20 mouse cellular contexts compared by ENCODE assay signal in the genomic region with DNA sequence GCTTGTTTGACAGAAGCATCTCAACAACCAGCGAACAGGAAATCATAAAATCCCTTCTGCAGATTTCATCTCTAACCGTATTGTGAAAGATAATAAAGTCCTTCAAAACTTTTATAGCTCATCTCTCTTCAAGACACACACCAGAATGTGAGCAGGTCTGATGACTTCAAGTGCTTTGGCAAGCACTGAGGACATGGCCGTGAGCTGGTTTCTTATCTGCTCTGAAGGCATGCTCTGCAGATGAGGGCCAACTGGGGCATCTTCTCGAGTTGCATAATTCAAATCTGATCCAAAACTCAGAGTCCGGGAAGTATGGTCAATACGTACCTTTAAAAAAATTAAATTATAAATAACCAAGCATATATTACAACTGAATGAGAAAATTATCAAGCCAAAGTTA. TPM values are rescaled to one million over a fixed set of nuclear protein-coding genes. Genes with fewer than 3 reads are reported as not detected.
A peak's percentile ranks its signal among the peaks of the same experiment; 100 is the strongest.
DNase-seq lines count a peak whose midpoint lies in the region; ATAC-seq and TF ChIP-seq lines count a peak whose summit lies in the region.
"Had no signal": no experiment of that assay in that cellular context is flagged by ENCODE, and none has a peak within 500 bp of the region (broad histone marks: within the 10 kb centered on the region; RNA-seq: fewer than 3 reads in every experiment).

No protein-coding gene starts in this region.

- H3K27me3 ChIP-seq in liver, adult 2 months (ENCODE audit: control insufficient read depth, insufficient read depth, low read length) = no peaks in the 10 kb centered on the region
- no peaks in the 10 kb centered on the region for H3K27me3 ChIP-seq in liver, embryonic 12.5 days (replicated peaks)
- no peaks in the 10 kb centered on the region for H3K27me3 ChIP-seq in forebrain, embryonic 14.5 days (replicated peaks; ENCODE audit: control insufficient read depth, insufficient read depth, low read length)
- H3K27me3 ChIP-seq: embryonic facial prominence, embryonic 12.5 days; forebrain, embryonic 12.5 days; heart, embryonic 13.5 days; hindbrain, embryonic 12.5 days had no signal

- peak; percentile 68 for DNase-seq in adrenal gland, adult 2 months
- DNase-seq in adrenal gland, adult 18-20 months (ENCODE audit: low spot score in 2 of 2) = no peak
- peak; percentile 64 for DNase-seq in liver, adult 2 months (ENCODE audit: extremely low read depth, low read depth, low spot score)
- DNase-seq in adrenal gland, postnatal 14 days = peak; percentile 44
- no peak for DNase-seq in forebrain, embryonic 14.5 days (ENCODE audit: low spot score)
- no peak for DNase-seq in kidney, adult 8-10 months
- DNase-seq: cerebellum, adult 11-12 months; cerebellum, adult 9-10 months; cerebellum, postnatal 25 days; gastrocnemius, adult 2 months; gastrocnemius, postnatal 25 days; heart, postnatal 4 days had no signal

- H3K4me1 ChIP-seq in liver, adult 2 months (ENCODE audit: control insufficient read depth, insufficient read depth, low read length) = peaks cover 1% of the 10 kb centered on the region; the same call in 1 of the 2 replicates
- H3K4me1 ChIP-seq in liver, embryonic 12.5 days = no peaks in the 10 kb centered on the region
- H3K4me1 ChIP-seq in forebrain, embryonic 14.5 days (ENCODE audit: control insufficient read depth, insufficient read depth, low read length) = no peaks in the 10 kb centered on the region
- H3K4me1 ChIP-seq: embryonic facial prominence, embryonic 12.5 days; forebrain, embryonic 12.5 days; heart, embryonic 13.5 days; hindbrain, embryonic 12.5 days had no signal

- no peak for TF ChIP-seq CTCF in liver, adult 2 months (IDR thresholded peaks at IDR 0.05; ENCODE audit: low read depth, low read length)

- H3K36me3 ChIP-seq in liver, adult 2 months (ENCODE audit: control insufficient read depth, insufficient read depth, low read length) = peaks cover 77% of the 10 kb centered on the region
- peaks cover 95% of the 10 kb centered on the region for H3K36me3 ChIP-seq in liver, embryonic 12.5 days
- H3K36me3 ChIP-seq in forebrain, embryonic 14.5 days (ENCODE audit: control insufficient read depth, insufficient read depth, low read length) = peaks cover 82% of the 10 kb centered on the region

- TF ChIP-seq POLR2A in liver, adult 2 months (IDR thresholded peaks at IDR 0.05; ENCODE audit: extremely low read depth, insufficient read depth, low read length) = no peak

- H3K79me2 ChIP-seq in liver, adult 2 months (ENCODE audit: control insufficient read depth, insufficient read depth, low read length) = no peaks in the 10 kb centered on the region; the same call in 1 of the 2 replicates

- H3K4me2 ChIP-seq in liver, embryonic 12.5 days = no peak overlapping the region
- no peak overlapping the region for H3K4me2 ChIP-seq in forebrain, embryonic 14.5 days (ENCODE audit: low read length)
- H3K4me2 ChIP-seq: embryonic facial prominence, embryonic 12.5 days; forebrain, embryonic 12.5 days; heart, embryonic 13.5 days; hindbrain, embryonic 12.5 days had no signal

- no peak for ATAC-seq in liver, embryonic 12.5 days
- ATAC-seq in forebrain, embryonic 14.5 days = no peak
- ATAC-seq: hindbrain, embryonic 16.5 days; inflammation-experienced regulatory T-cells, adult 6 months; intestine, postnatal 0 days had no signal

- WGBS in liver, adult 2 months = 38% methylated on average over 6 of the region's 6 CpGs
- WGBS in liver, embryonic 12.5 days (ENCODE audit: insufficient replicate concordance) = 80% methylated on average over 6 of the region's 6 CpGs
- 95% methylated on average over 6 of the region's 6 CpGs for WGBS in forebrain, embryonic 14.5 days

- no peak overlapping the region for H3K9ac ChIP-seq in liver, adult 2 months (ENCODE audit: low read depth, low read length)
- no peak overlapping the region for H3K9ac ChIP-seq in liver, embryonic 12.5 days
- no peak overlapping the region for H3K9ac ChIP-seq in forebrain, embryonic 14.5 days (ENCODE audit: low read length)
- H3K9ac ChIP-seq: embryonic facial prominence, embryonic 12.5 days; forebrain, embryonic 12.5 days; heart, embryonic 13.5 days; hindbrain, embryonic 12.5 days had no signal

- H3K27ac ChIP-seq in liver, adult 2 months (replicated peaks; ENCODE audit: insufficient read depth, low read depth, low read length) = no peak overlapping the region
- no peak overlapping the region for H3K27ac ChIP-seq in liver, embryonic 12.5 days
- H3K27ac ChIP-seq in forebrain, embryonic 14.5 days (ENCODE audit: low read depth, low read length) = no peak overlapping the region
- H3K27ac ChIP-seq: embryonic facial prominence, embryonic 12.5 days; forebrain, embryonic 12.5 days; gastrocnemius, adult 2 months; heart, embryonic 13.5 days; hindbrain, embryonic 12.5 days had no signal

- H3K9me3 ChIP-seq in liver, embryonic 12.5 days (replicated peaks) = no peaks in the 10 kb centered on the region
- no peaks in the 10 kb centered on the region for H3K9me3 ChIP-seq in forebrain, embryonic 14.5 days (replicated peaks; ENCODE audit: control insufficient read depth, low read length)
- H3K9me3 ChIP-seq: embryonic facial prominence, embryonic 12.5 days; forebrain, embryonic 12.5 days; heart, embryonic 13.5 days; hindbrain, embryonic 12.5 days had no signal

- no peak overlapping the region for H3K4me3 ChIP-seq in liver, adult 2 months (ENCODE audit: insufficient read depth, low read depth, low read length)
- H3K4me3 ChIP-seq in liver, embryonic 12.5 days = no peak overlapping the region
- no peak overlapping the region for H3K4me3 ChIP-seq in forebrain, embryonic 14.5 days (ENCODE audit: low read depth, low read length)
- H3K4me3 ChIP-seq: embryonic facial prominence, embryonic 12.5 days; forebrain, embryonic 12.5 days; gastrocnemius, adult 2 months; heart, embryonic 13.5 days; hindbrain, embryonic 12.5 days had no signal

RNA-seq across cellular contexts. Expression of a gene that starts 17.1 kb away (rescaled TPM):
- 100 to 1,000 TPM; 126 to 169 TPM for total RNA-seq in adrenal gland, adult 2 months (2021)
- 13.6 and 17.7 TPM in 2 replicates for polyA plus RNA-seq in adrenal gland, adult 2 months (2012; rRNA removed)
- total RNA-seq in adrenal gland, adult 18-20 months (2021) = 100 to 1,000 TPM; 147 to 186 TPM
- total RNA-seq in liver, adult 2 months (2014; rRNA removed) = 57.9 and 65.8 TPM in 2 replicates
- polyA plus RNA-seq in liver, adult 2 months (2012; rRNA removed) = 16.5 and 17.7 TPM in 2 replicates
- polyA plus RNA-seq in liver, embryonic 12.5 days (2016; fragmentation: Nextera tagmentation; extraction: Ambion mirVana) = 131 and 132 TPM in 2 replicates
- total RNA-seq in adrenal gland, postnatal 14 days (2021) = 166 and 178 TPM in 2 replicates
- polyA plus RNA-seq in forebrain, embryonic 14.5 days (2014; fragmentation: Nextera tagmentation; extraction: Ambion mirVana) = 107 and 115 TPM in 2 replicates

RNA-seq across cellular contexts. Expression of a gene that starts 17.6 kb away (rescaled TPM):
- 1 to 10 TPM in 1 of 2 experiments, under 1 TPM in 1; 0.73 to 1.2 TPM for total RNA-seq in adrenal gland, adult 2 months (2021)
- 0.99 and 1.2 TPM in 2 replicates for polyA plus RNA-seq in adrenal gland, adult 2 months (2012; rRNA removed)
- total RNA-seq in adrenal gland, adult 18-20 months (2021) = 1 to 10 TPM; 1.6 TPM
- total RNA-seq in liver, adult 2 months (2014; rRNA removed) = 0.09 and 0.27 TPM in 2 replicates
- polyA plus RNA-seq in liver, adult 2 months (2012; rRNA removed) = 0.02 TPM in 1 of 2 replicates, not detected in the other
- 1.3 and 1.6 TPM in 2 replicates for polyA plus RNA-seq in liver, embryonic 12.5 days (2016; fragmentation: Nextera tagmentation; extraction: Ambion mirVana)
- 1.5 and 1.9 TPM in 2 replicates for total RNA-seq in adrenal gland, postnatal 14 days (2021)
- 16.1 and 16.3 TPM in 2 replicates for polyA plus RNA-seq in forebrain, embryonic 14.5 days (2014; fragmentation: Nextera tagmentation; extraction: Ambion mirVana)

RNA-seq across cellular contexts. Expression of a gene that starts 38.0 kb away (rescaled TPM):
- total RNA-seq in adrenal gland, adult 2 months (2021) = 10 to 100 TPM; 43.8 to 51.3 TPM
- polyA plus RNA-seq in adrenal gland, adult 2 months (2012; rRNA removed) = 1.6 and 1.9 TPM in 2 replicates
- total RNA-seq in adrenal gland, adult 18-20 months (2021) = 10 to 100 TPM; 39.1 to 40.5 TPM
- total RNA-seq in liver, adult 2 months (2014; rRNA removed) = 23.8 and 23.9 TPM in 2 replicates
- 6.4 and 6.5 TPM in 2 replicates for polyA plus RNA-seq in liver, adult 2 months (2012; rRNA removed)
- polyA plus RNA-seq in liver, embryonic 12.5 days (2016; fragmentation: Nextera tagmentation; extraction: Ambion mirVana) = 25.4 and 25.7 TPM in 2 replicates
- 26.3 and 31.9 TPM in 2 replicates for total RNA-seq in adrenal gland, postnatal 14 days (2021)
- 49.7 and 54.1 TPM in 2 replicates for polyA plus RNA-seq in forebrain, embryonic 14.5 days (2014; fragmentation: Nextera tagmentation; extraction: Ambion mirVana)

Comparison
In these comparisons a context has a peak if more than half of its experiments do, and no peak if none do; other contexts are left out.
1. DNase-seq: peak in adrenal gland, adult 2 months (single experiment), liver, adult 2 months (single experiment) and adrenal gland, postnatal 14 days (single experiment); none in adrenal gland, adult 18-20 months (0 of 2), forebrain, embryonic 14.5 days (single experiment) and kidney, adult 8-10 months (0 of 2).